Mouse (Mus musculus) brown adipose tissue, adult 24 weeks (tissue): ENCODE data around the gene Tubb4b. TPM values are rescaled to one million over a fixed set of nuclear protein-coding genes. Genes with fewer than 3 reads are reported as not detected.

Experiments
- H3K27ac ChIP-seq: fragments of 200-500 bp; replicated peaks from 2 replicates; pipeline ENCODE4 v1.5.1; 2012; ENCODE audit warnings: low read depth, mild to moderate bottlenecking, low read length
- H3K4me1 ChIP-seq: fragments of 200-500 bp; 2 replicates; pipeline ENCODE4 v1.6.1; 2012; ENCODE audit warnings: low read length, mixed read lengths; ENCODE audit not compliant: control insufficient read depth, insufficient read depth, insufficient read length
- H3K4me3 ChIP-seq: fragments of 200-500 bp; 2 replicates; pipeline ENCODE4 v1.5.1; 2012; ENCODE audit warnings: low read depth, mild to moderate bottlenecking, low read length, moderate library complexity; ENCODE audit not compliant: insufficient read depth
- polyA plus RNA-seq: library from polyadenylated mRNA; stranded (reverse); fragments of >200 nt; gene quantifications from 2 replicates; pipeline ENCODE4 v1.2.4, GENCODE M21; 2012; ENCODE audit not compliant: missing spikeins, insufficient read depth, insufficient read length

Gene Tubb4b
- polyA plus RNA-seq, 1 experiment = 193 TPM

- Histone ChIP-seq H3K4me3 (peak overlapping the region; percentile 65), H3K4me1 (peaks cover 27% of the 10 kb centered on the region), H3K27ac (peak overlapping the region; percentile 89)
Measured at GRCm38 (mm10) chr2:25179566-25180217, 44.8 kb downstream of the Tubb4b start.

- peak overlapping the region; percentile 83 for H3K27ac ChIP-seq
- peak overlapping the region; percentile 14 for H3K4me3 ChIP-seq
- peaks cover 26% of the 10 kb centered on the region for H3K4me1 ChIP-seq
Measured at GRCm38 (mm10) chr2:25178285-25178972, 46.1 kb downstream of the Tubb4b start.

- Histone ChIP-seq H3K27ac (peak overlapping the region; percentile 91), H3K4me1 (peaks cover 26% of the 10 kb centered on the region), H3K4me3 (peak overlapping the region; percentile 42)
Measured at GRCm38 (mm10) chr2:25177685-25178084, 46.8 kb downstream of the Tubb4b start.

GRCm38 (mm10) chr2:25177076-25177475 is 47.4 kb downstream of the Tubb4b start:
- Histone ChIP-seq H3K4me1 (peaks cover 26% of the 10 kb centered on the region), H3K27ac (peak overlapping the region; percentile 91), H3K4me3 (peak overlapping the region; percentile 42)

GRCm38 (mm10) chr2:25176573-25176972 is 47.9 kb downstream of the Tubb4b start:
- peak overlapping the region; percentile 91 for H3K27ac ChIP-seq
- H3K4me1 ChIP-seq = peaks cover 27% of the 10 kb centered on the region
- peak overlapping the region; percentile 16 for H3K4me3 ChIP-seq

GRCm38 (mm10) chr2:25175690-25176078 is 48.8 kb downstream of the Tubb4b start:
- Histone ChIP-seq H3K27ac (peak overlapping the region; percentile 91), H3K4me3 (no peak overlapping the region)

GRCm38 (mm10) chr2:25174866-25175689 is 49.4 kb downstream of the Tubb4b start:
- peaks cover 40% of the 10 kb centered on the region for H3K4me1 ChIP-seq
- H3K27ac ChIP-seq = peak overlapping the region; percentile 91
- H3K4me3 ChIP-seq = no peak overlapping the region

More at GRCm38 (mm10) chr2:25175690-25176078, 48.8 kb downstream of the Tubb4b start:
- H3K4me1 ChIP-seq = peaks cover 35% of the 10 kb centered on the region

GRCm38 (mm10) chr2:25173821-25174220 is 50.7 kb downstream of the Tubb4b start:
- Histone ChIP-seq H3K4me3 (no peak overlapping the region), H3K27ac (no peak overlapping the region), H3K4me1 (peaks cover 47% of the 10 kb centered on the region)

GRCm38 (mm10) chr2:25172629-25173028 is 51.9 kb downstream of the Tubb4b start:
- Histone ChIP-seq H3K4me3 (no peak overlapping the region), H3K27ac (no peak overlapping the region), H3K4me1 (peaks cover 43% of the 10 kb centered on the region)

Other genes starting within 250 kb of the Tubb4b start
- gene Mrpl41, start 249.6 kb downstream of the Tubb4b start, polyA plus RNA-seq = 115 and 150 TPM in 2 replicates
- 7.8 and 12.2 TPM in 2 replicates for gene Pnpla7, start 248.7 kb downstream of the Tubb4b start, polyA plus RNA-seq
- gene Nsmf, start 170.3 kb downstream of the Tubb4b start, polyA plus RNA-seq = 10.6 and 15.1 TPM in 2 replicates
- not detected in 2 replicates for gene Entpd8, start 144.4 kb downstream of the Tubb4b start, polyA plus RNA-seq
- not detected in 2 replicates for gene Noxa1, start 129.6 kb downstream of the Tubb4b start, polyA plus RNA-seq
- gene Nrarp, start 43.9 kb downstream of the Tubb4b start, polyA plus RNA-seq = 6.4 and 7.1 TPM in 2 replicates
- 1.8 and 6.0 TPM in 2 replicates for gene Tor4a, start 27.8 kb downstream of the Tubb4b start, polyA plus RNA-seq
- gene Nelfb, start 13.2 kb downstream of the Tubb4b start, polyA plus RNA-seq = 15.4 and 19.0 TPM in 2 replicates
- not detected in 2 replicates for gene Stpg3, start 10.1 kb downstream of the Tubb4b start, polyA plus RNA-seq
- not detected in 2 replicates for gene Fam166a, start 6.0 kb downstream of the Tubb4b start, polyA plus RNA-seq
- not detected in 2 replicates for gene Slc34a3, start 9.7 kb upstream of the Tubb4b start, polyA plus RNA-seq
- gene Rnf224, start 12.1 kb upstream of the Tubb4b start, polyA plus RNA-seq = not detected in 2 replicates
- not detected in 2 replicates for gene Rnf208, start 17.6 kb upstream of the Tubb4b start, polyA plus RNA-seq
- not detected in 2 replicates for gene Cysrt1, start 17.8 kb upstream of the Tubb4b start, polyA plus RNA-seq
- 2.3 and 5.4 TPM in 2 replicates for gene AL732309.1, start 22.2 kb upstream of the Tubb4b start, polyA plus RNA-seq
- gene Tmem203, start 30.7 kb upstream of the Tubb4b start, polyA plus RNA-seq = 13.5 and 18.9 TPM in 2 replicates
- 1.7 and 3.7 TPM in 2 replicates for gene Tprn, start 37.9 kb upstream of the Tubb4b start, polyA plus RNA-seq
- 41.7 and 44.0 TPM in 2 replicates for gene Ssna1, start 47.7 kb upstream of the Tubb4b start, polyA plus RNA-seq
- gene Anapc2, start 47.8 kb upstream of the Tubb4b start, polyA plus RNA-seq = 18.6 and 23.7 TPM in 2 replicates
- not detected in 2 replicates for gene Tmem210, start 63.4 kb upstream of the Tubb4b start, polyA plus RNA-seq
- not detected in 2 replicates for gene Lrrc26, start 65.2 kb upstream of the Tubb4b start, polyA plus RNA-seq
- not detected in 2 replicates for gene Grin1, start 94.5 kb upstream of the Tubb4b start, polyA plus RNA-seq
- gene Man1b1, start 107.6 kb upstream of the Tubb4b start, polyA plus RNA-seq = 11.3 and 16.0 TPM in 2 replicates
- gene Dpp7, start 131.7 kb upstream of the Tubb4b start, polyA plus RNA-seq = 11.1 and 15.0 TPM in 2 replicates
- gene Uap1l1, start 141.0 kb upstream of the Tubb4b start, polyA plus RNA-seq = 6.1 and 9.1 TPM in 2 replicates
- gene Sapcd2, start 147.6 kb upstream of the Tubb4b start, polyA plus RNA-seq = not detected in 2 replicates
- gene Entpd2, start 171.2 kb upstream of the Tubb4b start, polyA plus RNA-seq = 11.3 and 18.4 TPM in 2 replicates
- 32.5 and 41.5 TPM in 2 replicates for gene Npdc1, start 174.6 kb upstream of the Tubb4b start, polyA plus RNA-seq
- not detected in 2 replicates for gene Fut7, start 198.6 kb upstream of the Tubb4b start, polyA plus RNA-seq
- 30.0 and 52.4 TPM in 2 replicates for gene Abca2, start 204.0 kb upstream of the Tubb4b start, polyA plus RNA-seq
- not detected in 2 replicates for gene Clic3, start 232.1 kb upstream of the Tubb4b start, polyA plus RNA-seq
- 195 and 218 TPM in 2 replicates for gene Paxx, start 236.4 kb upstream of the Tubb4b start, polyA plus RNA-seq
- 15.2 and 46.8 TPM in 2 replicates for gene Ptgds, start 245.3 kb upstream of the Tubb4b start, polyA plus RNA-seq